Mouse (Mus musculus): ENCODE data around the gene Taf3. TPM values are rescaled to one million over a fixed set of nuclear protein-coding genes. Genes with fewer than 3 reads are reported as not detected.

The Taf3 gene
- polyA plus RNA-seq (2014; fragmentation: Nextera tagmentation; extraction: Ambion mirVana): 10.0 and 11.9 TPM in 2 replicates

DNA sequence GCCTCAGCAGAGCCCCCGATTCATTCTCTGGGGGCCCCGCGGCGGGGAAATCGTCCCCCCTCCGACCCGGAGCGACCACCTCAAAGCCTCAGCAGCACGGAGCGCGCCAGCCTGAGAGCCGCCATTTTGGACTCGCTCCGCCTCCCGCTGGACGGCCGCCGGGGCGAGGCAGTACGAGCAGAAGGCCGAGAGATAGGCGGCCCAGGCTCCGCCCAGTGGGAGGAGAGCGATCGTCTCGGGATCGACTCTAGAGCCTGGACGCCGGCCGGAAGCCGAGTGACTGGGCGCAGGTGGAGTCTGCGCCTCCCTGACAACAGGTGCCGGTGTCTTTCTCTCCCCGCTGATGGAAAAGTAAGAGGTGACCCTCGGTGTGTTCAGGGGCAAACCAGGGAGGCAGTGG lies at the start of gene Taf3:
TSS of gene Taf3 (minus strand) at position 136 of the 400 bp plus-strand sequence.
- peak; percentile 95 for ATAC-seq (replicated peaks; ENCODE audit: insufficient number of reproducible peaks, low FRiP score, low TSS enrichment)
- H3K4me2 ChIP-seq: peak within 1 kb of the TSS; percentile 67
- WGBS (ENCODE audit: insufficient replicate concordance): under 1% methylated on average over 36 of the region's 36 CpGs
- peak within 1 kb of the TSS; percentile 88 for H3K9ac ChIP-seq (ENCODE audit: low read depth, low read length)
- H3K4me1 ChIP-seq (ENCODE audit: control insufficient read depth, insufficient read depth, low read length): peaks cover 4% of the 10 kb centered on the region; the same call in 1 of the 2 replicates
- H3K36me3 ChIP-seq (ENCODE audit: control insufficient read depth, insufficient read depth, low read length): no peaks in the 10 kb centered on the region
- H3K9me3 ChIP-seq (replicated peaks; ENCODE audit: control insufficient read depth, low read length): no peaks in the 10 kb centered on the region
- no peaks in the 10 kb centered on the region for H3K27me3 ChIP-seq (ENCODE audit: control insufficient read depth, insufficient read depth, low read length)
- H3K27ac ChIP-seq (ENCODE audit: low read depth, low read length): no peak within 1 kb of the TSS
- H3K4me3 ChIP-seq (ENCODE audit: low read depth, low read length): peak within 1 kb of the TSS; percentile 93

DNA sequence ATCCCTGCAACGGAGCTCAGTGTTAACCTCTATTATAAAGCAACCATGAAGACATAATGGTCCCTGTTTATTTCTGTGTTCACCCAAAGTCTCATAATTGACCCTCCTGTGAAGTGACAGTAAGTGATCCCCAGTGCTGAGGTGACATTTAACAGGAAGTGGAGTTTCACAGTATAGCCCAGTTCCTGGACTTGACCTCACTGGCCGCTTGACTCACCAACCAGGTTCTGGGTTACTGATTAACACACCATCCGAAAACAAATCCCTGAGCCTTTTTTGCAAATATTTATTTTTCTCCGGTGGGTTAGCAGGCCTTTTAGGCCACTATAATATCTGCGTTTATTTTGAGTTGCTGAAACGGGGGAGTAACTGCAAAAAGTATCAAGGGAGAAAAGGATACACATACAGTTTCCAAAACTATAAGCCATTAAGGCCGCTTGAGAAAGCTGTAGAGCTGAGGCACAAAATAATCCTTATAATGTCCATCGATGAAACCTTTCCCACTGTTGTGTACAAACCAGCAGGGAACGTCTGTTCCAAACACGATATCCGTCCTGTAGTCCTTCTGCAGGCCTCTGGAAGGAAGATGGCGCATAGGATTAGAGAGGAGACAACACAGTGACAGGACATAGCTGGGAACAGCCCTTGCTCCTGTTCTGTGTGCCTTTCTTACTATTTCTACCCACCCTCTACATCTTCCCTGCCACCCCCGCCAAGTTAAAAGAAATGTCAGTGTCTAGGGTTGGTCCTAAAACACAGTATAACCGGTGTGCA lies 46.1 kb upstream of the Taf3 start:
- no peaks in the 10 kb centered on the region for H3K9me3 ChIP-seq (replicated peaks; ENCODE audit: control insufficient read depth, low read length)
- H3K27me3 ChIP-seq (ENCODE audit: control insufficient read depth, insufficient read depth, low read length): no peaks in the 10 kb centered on the region
- no peak overlapping the region for H3K4me3 ChIP-seq (ENCODE audit: low read depth, low read length)
- WGBS (ENCODE audit: insufficient replicate concordance): 84% methylated on average over 14 of the region's 14 CpGs
- H3K4me1 ChIP-seq (ENCODE audit: control insufficient read depth, insufficient read depth, low read length): no peaks in the 10 kb centered on the region
- no peak overlapping the region for H3K9ac ChIP-seq (ENCODE audit: low read depth, low read length)
- no peak for ATAC-seq (replicated peaks; ENCODE audit: insufficient number of reproducible peaks, low FRiP score, low TSS enrichment)
- H3K27ac ChIP-seq (ENCODE audit: low read depth, low read length): no peak overlapping the region
- no peak overlapping the region for H3K4me2 ChIP-seq
- peaks cover 14% of the 10 kb centered on the region for H3K36me3 ChIP-seq (ENCODE audit: control insufficient read depth, insufficient read depth, low read length)

GRCm38 (mm10) chr2:10087256-10087850 lies 39.0 kb upstream of the Taf3 start:
- Histone ChIP-seq H3K27ac (ENCODE audit: low read depth, low read length) (no peak overlapping the region), H3K4me2 (no peak overlapping the region), H3K36me3 (ENCODE audit: control insufficient read depth, insufficient read depth, low read length) (peaks cover 14% of the 10 kb centered on the region), H3K9ac (ENCODE audit: low read depth, low read length) (no peak overlapping the region), H3K27me3 (ENCODE audit: control insufficient read depth, insufficient read depth, low read length) (no peaks in the 10 kb centered on the region), H3K4me3 (ENCODE audit: low read depth, low read length) (no peak overlapping the region), H3K4me1 (ENCODE audit: control insufficient read depth, insufficient read depth, low read length) (peaks cover 2% of the 10 kb centered on the region; the same call in 1 of the 2 replicates), H3K9me3 (replicated peaks; ENCODE audit: control insufficient read depth, low read length) (no peaks in the 10 kb centered on the region)
- no peak for ATAC-seq (replicated peaks; ENCODE audit: insufficient number of reproducible peaks, low FRiP score, low TSS enrichment)
- WGBS (ENCODE audit: insufficient replicate concordance): 92% methylated on average over 8 of the region's 8 CpGs

DNA sequence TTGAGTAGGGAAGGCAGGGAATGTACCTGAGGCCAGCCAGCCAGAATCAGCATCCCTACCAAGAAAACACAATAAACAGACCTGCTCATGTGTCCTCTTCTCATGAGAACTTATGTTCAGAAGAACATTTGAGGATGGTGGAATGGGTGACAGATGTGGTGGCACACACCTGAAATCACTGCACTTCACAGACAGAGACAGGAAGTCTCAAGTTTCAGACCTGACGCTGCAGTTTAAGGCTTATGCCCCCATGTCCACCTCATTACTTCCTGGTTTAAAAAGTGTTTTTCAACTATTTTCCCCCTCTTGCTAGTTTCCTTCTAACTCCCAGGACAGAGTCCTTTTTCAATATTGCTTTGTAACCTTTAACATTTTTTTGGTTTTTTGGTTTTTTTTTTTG lies 34.3 kb upstream of the Taf3 start:
- no peak overlapping the region for H3K27ac ChIP-seq (ENCODE audit: low read depth, low read length)
- no peak overlapping the region for H3K4me3 ChIP-seq (ENCODE audit: low read depth, low read length)
- 77% methylated on average over 1 of the region's 1 CpGs for WGBS (ENCODE audit: insufficient replicate concordance)
- peaks cover 18% of the 10 kb centered on the region for H3K4me1 ChIP-seq (ENCODE audit: control insufficient read depth, insufficient read depth, low read length)
- H3K4me2 ChIP-seq: no peak overlapping the region
- no peak for ATAC-seq (replicated peaks; ENCODE audit: insufficient number of reproducible peaks, low FRiP score, low TSS enrichment)
- no peaks in the 10 kb centered on the region for H3K36me3 ChIP-seq (ENCODE audit: control insufficient read depth, insufficient read depth, low read length)
- no peaks in the 10 kb centered on the region for H3K9me3 ChIP-seq (replicated peaks; ENCODE audit: control insufficient read depth, low read length)
- H3K27me3 ChIP-seq (ENCODE audit: control insufficient read depth, insufficient read depth, low read length): no peaks in the 10 kb centered on the region
- H3K9ac ChIP-seq (ENCODE audit: low read depth, low read length): no peak overlapping the region

DNA sequence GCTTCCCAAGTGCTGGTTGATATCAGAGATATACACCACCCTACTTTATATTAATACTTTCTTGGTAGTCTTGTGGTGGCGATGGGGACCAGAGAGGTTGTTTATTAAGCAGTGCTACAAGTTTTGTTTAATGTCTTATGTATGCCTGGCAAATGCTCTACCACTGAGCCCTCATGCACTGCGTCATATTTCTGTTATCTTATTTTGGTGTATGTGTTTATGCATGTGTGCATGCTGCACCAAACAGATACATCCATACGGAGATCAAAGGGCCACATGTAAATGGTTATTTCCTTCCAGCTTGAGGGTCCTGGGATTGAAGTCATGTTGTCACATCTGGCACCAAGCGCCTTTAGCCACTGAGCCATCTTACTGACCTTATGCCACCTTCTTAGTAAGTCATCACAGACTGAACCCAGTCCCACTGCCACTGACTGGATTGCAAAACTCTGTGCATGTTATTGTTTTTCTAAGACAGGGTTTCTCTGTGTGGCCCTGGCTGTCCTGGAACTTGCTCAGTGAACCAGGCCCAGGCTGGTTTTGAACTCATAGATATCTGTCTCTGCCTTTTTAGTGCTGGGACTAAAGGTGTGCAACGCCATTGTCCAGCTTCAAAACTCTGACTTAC lies 33.2 kb upstream of the Taf3 start:
- Histone ChIP-seq H3K27ac (ENCODE audit: low read depth, low read length) (no peak overlapping the region), H3K4me1 (ENCODE audit: control insufficient read depth, insufficient read depth, low read length) (peaks cover 20% of the 10 kb centered on the region), H3K9me3 (replicated peaks; ENCODE audit: control insufficient read depth, low read length) (no peaks in the 10 kb centered on the region), H3K9ac (ENCODE audit: low read depth, low read length) (no peak overlapping the region), H3K4me2 (peak overlapping the region; percentile 74), H3K4me3 (ENCODE audit: low read depth, low read length) (peak overlapping the region; percentile 28), H3K27me3 (ENCODE audit: control insufficient read depth, insufficient read depth, low read length) (no peaks in the 10 kb centered on the region), H3K36me3 (ENCODE audit: control insufficient read depth, insufficient read depth, low read length) (no peaks in the 10 kb centered on the region)
- 86% methylated on average over 5 of the region's 5 CpGs for WGBS (ENCODE audit: insufficient replicate concordance)
- ATAC-seq (replicated peaks; ENCODE audit: insufficient number of reproducible peaks, low FRiP score, low TSS enrichment): no peak

- H3K36me3 ChIP-seq (ENCODE audit: control insufficient read depth, insufficient read depth, low read length): no peaks in the 10 kb centered on the region
- H3K9me3 ChIP-seq (replicated peaks; ENCODE audit: control insufficient read depth, low read length): no peaks in the 10 kb centered on the region
- peaks cover 23% of the 10 kb centered on the region for H3K4me1 ChIP-seq (ENCODE audit: control insufficient read depth, insufficient read depth, low read length)
- peak within 1 kb of the TSS; percentile 82 for H3K4me3 ChIP-seq (ENCODE audit: low read depth, low read length)
- WGBS (ENCODE audit: insufficient replicate concordance): under 1% methylated on average over 61 of the region's 61 CpGs
- H3K9ac ChIP-seq (ENCODE audit: low read depth, low read length): peak within 1 kb of the TSS; percentile 100
- H3K4me2 ChIP-seq: peak within 1 kb of the TSS; percentile 83
- no peaks in the 10 kb centered on the region for H3K27me3 ChIP-seq (ENCODE audit: control insufficient read depth, insufficient read depth, low read length)
- peak within 1 kb of the TSS; percentile 92 for H3K27ac ChIP-seq (ENCODE audit: low read depth, low read length)
- ATAC-seq (replicated peaks; ENCODE audit: insufficient number of reproducible peaks, low FRiP score, low TSS enrichment): peak; percentile 91
Measured at GRCm38 (mm10) chr2:10080310-10081010, 32.1 kb upstream of the Taf3 start, which contains the start of the genes Atp5c1 and Kin. TSS of gene Atp5c1 (minus strand) at chr2:10080510. TSS of gene Kin (plus strand) at chr2:10080593.

DNA sequence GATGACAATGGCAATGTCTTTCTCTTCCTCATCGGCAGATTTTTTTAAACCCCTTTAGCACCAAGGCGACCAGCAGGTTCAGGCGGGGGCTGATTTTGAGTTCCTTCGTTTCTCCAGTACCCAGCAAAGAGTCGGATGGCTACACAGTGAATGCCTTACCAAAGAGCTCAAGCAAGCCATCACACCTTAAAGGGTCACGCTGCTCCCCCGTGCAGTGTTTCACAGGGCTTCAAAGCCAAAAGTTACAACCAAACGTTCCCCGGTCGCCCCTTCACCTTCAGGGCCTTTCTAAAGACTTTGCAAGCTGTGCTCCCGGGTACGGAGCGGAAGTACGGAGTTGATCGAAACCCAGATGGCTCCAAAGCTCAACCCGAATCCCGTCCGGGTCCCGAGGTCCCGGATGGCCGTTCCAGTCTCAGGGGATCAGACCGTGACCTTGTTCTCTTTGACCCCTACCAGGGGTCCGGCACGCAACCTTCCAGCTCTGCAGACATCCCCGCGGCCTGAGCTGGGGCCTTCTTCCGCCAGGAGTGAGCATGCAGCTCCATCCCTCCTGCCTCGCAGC lies 31.4 kb upstream of the Taf3 start:
- no peaks in the 10 kb centered on the region for H3K27me3 ChIP-seq (ENCODE audit: control insufficient read depth, insufficient read depth, low read length)
- no peaks in the 10 kb centered on the region for H3K36me3 ChIP-seq (ENCODE audit: control insufficient read depth, insufficient read depth, low read length)
- H3K4me3 ChIP-seq (ENCODE audit: low read depth, low read length): peak overlapping the region; percentile 82
- H3K9ac ChIP-seq (ENCODE audit: low read depth, low read length): peak overlapping the region; percentile 100
- ATAC-seq (replicated peaks; ENCODE audit: insufficient number of reproducible peaks, low FRiP score, low TSS enrichment): peak; percentile 40; the same call in 1 of the 2 replicates
- H3K4me2 ChIP-seq: peak overlapping the region; percentile 83
- under 1% methylated on average over 28 of the region's 28 CpGs for WGBS (ENCODE audit: insufficient replicate concordance)
- no peaks in the 10 kb centered on the region for H3K9me3 ChIP-seq (replicated peaks; ENCODE audit: control insufficient read depth, low read length)
- H3K27ac ChIP-seq (ENCODE audit: low read depth, low read length): peak overlapping the region; percentile 92
- peaks cover 29% of the 10 kb centered on the region for H3K4me1 ChIP-seq (ENCODE audit: control insufficient read depth, insufficient read depth, low read length)

- H3K4me1 ChIP-seq (ENCODE audit: control insufficient read depth, insufficient read depth, low read length): peaks cover 40% of the 10 kb centered on the region
- H3K27ac ChIP-seq (ENCODE audit: low read depth, low read length): no peak overlapping the region
- H3K36me3 ChIP-seq (ENCODE audit: control insufficient read depth, insufficient read depth, low read length): no peaks in the 10 kb centered on the region
- no peak overlapping the region for H3K4me3 ChIP-seq (ENCODE audit: low read depth, low read length)
- no peak overlapping the region for H3K9ac ChIP-seq (ENCODE audit: low read depth, low read length)
- no peaks in the 10 kb centered on the region for H3K9me3 ChIP-seq (replicated peaks; ENCODE audit: control insufficient read depth, low read length)
- no peaks in the 10 kb centered on the region for H3K27me3 ChIP-seq (ENCODE audit: control insufficient read depth, insufficient read depth, low read length)
- no peak for ATAC-seq (replicated peaks; ENCODE audit: insufficient number of reproducible peaks, low FRiP score, low TSS enrichment)
- 83% methylated on average over 8 of the region's 8 CpGs for WGBS (ENCODE audit: insufficient replicate concordance)
- H3K4me2 ChIP-seq: 0 out of 2 replicates have a peak overlapping the region, but pooled peaks have one; percentile 20
Measured at GRCm38 (mm10) chr2:10076675-10077074, 28.3 kb upstream of the Taf3 start.
